Mouse (Mus musculus) MEL (cell line): ENCODE data around the gene Arhgef25.

Experiments used
- CTCF ChIP-seq, 3 experiments: IDR thresholded peaks in 2 of 3; conservative IDR thresholded peaks in 1 of 3; 2 replicates each; pipeline ENCODE4 v1.5.1; 2011 to 2012; ENCODE audit warnings: low read length in 3 of 3, low read depth in 2 of 3, mild to moderate bottlenecking in 2 of 3, improper control_type of control experiment in 1 of 3, inconsistent platforms in 1 of 3, mixed read lengths in 1 of 3, moderate library complexity in 1 of 3; ENCODE audit not compliant: control insufficient read depth in 1 of 3, insufficient read depth in 1 of 3, poor library complexity in 1 of 3, severe bottlenecking in 1 of 3
- EP300 ChIP-seq, 2 experiments: IDR thresholded peaks; 2 replicates each; pipeline ENCODE4 v1.6.1; 2011; ENCODE audit warnings: improper control_type of control experiment in 2 of 2, low read length in 2 of 2, low read depth in 1 of 2, mild to moderate bottlenecking in 1 of 2
- GABPA ChIP-seq: IDR thresholded peaks from 2 replicates; pipeline ENCODE4 v1.6.1; 2012; ENCODE audit warnings: low read depth, mild to moderate bottlenecking, inconsistent platforms, low read length, improper control_type of control experiment, moderate library complexity
- MEF2A ChIP-seq: IDR thresholded peaks from 2 replicates; pipeline ENCODE4 v1.6.1; 2014; ENCODE audit warnings: low read depth, mild to moderate bottlenecking, inconsistent platforms, low read length, improper control_type of control experiment; ENCODE audit not compliant: poor library complexity, insufficient replicate concordance, severe bottlenecking; ENCODE audit errors: extremely low read depth
- POLR2A ChIP-seq, 2 experiments: IDR thresholded peaks; 2 replicates each; pipeline ENCODE4 v1.6.1; 2011 to 2012; ENCODE audit warnings: low read length in 2 of 2, mild to moderate bottlenecking in 2 of 2, control low read depth in 1 of 2, improper control_type of control experiment in 1 of 2, low read depth in 1 of 2, moderate library complexity in 1 of 2; ENCODE audit not compliant: control insufficient read depth in 1 of 2, insufficient read depth in 1 of 2, poor library complexity in 1 of 2
- UBTF ChIP-seq: IDR thresholded peaks from 2 replicates; pipeline ENCODE4 v1.6.1; 2012; ENCODE audit warnings: low read depth, mild to moderate bottlenecking, inconsistent platforms, low read length, improper control_type of control experiment, moderate library complexity, borderline replicate concordance; ENCODE audit not compliant: insufficient read depth

- TF ChIP-seq EP300 (IDR thresholded peaks at IDR 0.05; ENCODE audit: low read depth in 1 of 2, low read length in 2 of 2), result no peak
- no peak for TF ChIP-seq UBTF
- TF ChIP-seq POLR2A (IDR thresholded peaks at IDR 0.05; ENCODE audit: control insufficient read depth in 1 of 2, insufficient read depth in 1 of 2, low read depth in 1 of 2, low read length in 2 of 2, poor library complexity in 1 of 2), result no peak
- TF ChIP-seq GABPA, result no peak
- no peak for TF ChIP-seq CTCF (IDR thresholded peaks at IDR 0.05 in 2 of 3, conservative IDR thresholded peaks at IDR 0.05 in 1 of 3; ENCODE audit: control insufficient read depth in 1 of 3, insufficient read depth in 1 of 3, low read depth in 2 of 3, low read length in 3 of 3, poor library complexity in 1 of 3, severe bottlenecking in 1 of 3)
- no peak for TF ChIP-seq MEF2A
These were observed 23.5 kb downstream of the Arhgef25 start for GRCm38 (mm10) chr10:127166404-127166715.
